Mouse (Mus musculus): Measurements from ENCODE around the gene Inka1.

DNA sequence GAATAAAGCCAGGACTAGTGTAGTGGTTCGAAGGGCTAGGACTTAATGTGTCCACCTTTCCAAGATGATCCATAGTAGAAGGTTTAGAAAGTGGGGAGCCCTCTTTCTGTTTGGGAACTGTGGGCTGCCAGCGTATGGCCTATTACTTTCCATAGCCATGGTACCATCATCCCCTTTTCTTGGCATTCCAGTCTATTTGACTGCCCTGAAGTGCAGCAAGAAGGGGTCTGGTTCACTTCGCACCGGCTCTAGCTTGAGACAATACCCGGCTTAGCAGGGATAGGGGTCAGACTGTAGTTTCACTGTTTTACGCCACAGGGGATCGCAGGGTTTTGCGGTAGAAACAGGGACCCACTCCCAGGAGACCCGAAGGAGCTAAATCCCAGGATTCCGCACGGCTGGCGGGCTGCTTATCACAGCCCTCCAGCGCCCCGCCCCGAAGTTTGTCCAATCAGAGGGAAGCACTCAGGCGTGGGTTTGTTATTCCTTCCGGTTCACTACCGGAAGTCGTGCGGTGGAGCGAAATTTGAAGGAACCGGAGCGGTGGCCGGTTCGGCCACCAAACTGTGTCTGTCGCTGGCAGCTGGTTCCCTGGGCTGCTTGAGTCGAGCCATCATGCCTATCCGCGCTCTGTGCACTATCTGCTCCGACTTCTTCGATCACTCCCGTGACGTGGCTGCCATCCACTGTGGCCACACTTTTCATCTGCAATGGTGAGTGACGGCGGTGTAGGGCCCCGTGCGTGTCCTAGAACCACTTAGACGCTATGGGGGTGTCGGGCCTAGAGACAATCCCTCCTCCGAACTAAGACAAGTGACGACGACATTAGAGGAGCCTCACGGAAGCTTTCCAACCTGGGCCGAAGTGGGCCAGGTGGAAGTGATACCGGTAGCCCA, 35.0 kb downstream of the Inka1 start:
- no peak for TF ChIP-seq CTCF (IDR thresholded peaks at IDR 0.05; ENCODE audit: extremely low read depth, insufficient read length, insufficient replicate concordance, low read depth, low read length)
- TF ChIP-seq POLR2A (IDR thresholded peaks at IDR 0.05; ENCODE audit: low read depth, low read length): peak; percentile 56; the same call in 1 of the 2 replicates
